Mouse (Mus musculus) brain, embryonic 14.5 days (tissue): ENCODE measurements at regions not wholly inside any gene's neighbourhood (a gene's known extent, or its start where the extent isn't known, plus 50 kb on each side); places are given as distances from the start of the nearest gene placed in this dataset.

Source experiments
- DNase-seq: peaks from one replicate; pipeline ENCODE4 v3.0.0-alpha.2; 2011; ENCODE audit warnings: low read depth
- CTCF ChIP-seq: fragments of 200-500 bp; IDR thresholded peaks from 2 replicates; pipeline ENCODE4 v1.5.1; 2012; ENCODE audit warnings: inconsistent platforms, mild to moderate bottlenecking, moderate library complexity, borderline replicate concordance; ENCODE audit not compliant: insufficient read depth, insufficient read length; ENCODE audit errors: extremely low read depth
- POLR2A ChIP-seq: fragments of 200-500 bp; IDR thresholded peaks from 2 replicates; pipeline ENCODE4 v1.6.1; 2012; ENCODE audit warnings: mild to moderate bottlenecking, inconsistent platforms, borderline replicate concordance; ENCODE audit not compliant: poor library complexity, insufficient read depth, insufficient read length, severe bottlenecking; ENCODE audit errors: extremely low read depth

DNA sequence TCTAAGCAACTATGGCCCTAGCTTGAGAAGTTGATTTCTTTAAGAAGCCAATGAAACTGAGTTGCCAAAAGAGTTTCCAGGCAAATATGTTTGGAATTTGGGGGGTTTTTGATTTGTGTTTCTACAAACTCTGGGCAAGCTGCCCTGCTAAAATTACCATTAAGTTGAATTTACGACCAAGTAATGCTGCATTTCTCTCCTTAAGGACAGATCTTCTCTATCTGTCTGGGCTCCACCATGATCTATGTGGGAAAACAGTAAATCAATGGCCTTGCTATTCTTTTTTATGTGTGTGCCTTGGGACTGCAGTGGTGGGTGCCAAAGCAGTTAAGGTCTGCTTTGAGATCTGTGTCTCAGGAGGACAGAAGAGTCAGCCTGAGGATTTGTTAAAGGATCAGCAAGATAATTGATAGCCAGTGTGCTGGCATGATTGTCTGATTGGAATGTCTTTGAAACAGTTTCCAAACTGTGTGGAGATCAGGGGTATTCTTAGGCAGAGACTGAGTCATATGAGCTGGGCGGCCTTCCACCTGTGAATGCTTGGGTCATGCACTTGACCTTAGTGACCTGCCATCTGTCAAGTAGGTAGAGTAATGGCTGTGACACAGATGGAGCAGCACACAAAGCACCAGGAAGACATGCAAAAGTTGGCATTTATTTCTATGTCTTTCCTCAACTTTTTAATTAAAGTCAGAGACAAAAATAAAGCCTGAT, 91.1 kb upstream of the Pmch start:
- TF ChIP-seq CTCF, result no peak
- DNase-seq, result no peak

DNA sequence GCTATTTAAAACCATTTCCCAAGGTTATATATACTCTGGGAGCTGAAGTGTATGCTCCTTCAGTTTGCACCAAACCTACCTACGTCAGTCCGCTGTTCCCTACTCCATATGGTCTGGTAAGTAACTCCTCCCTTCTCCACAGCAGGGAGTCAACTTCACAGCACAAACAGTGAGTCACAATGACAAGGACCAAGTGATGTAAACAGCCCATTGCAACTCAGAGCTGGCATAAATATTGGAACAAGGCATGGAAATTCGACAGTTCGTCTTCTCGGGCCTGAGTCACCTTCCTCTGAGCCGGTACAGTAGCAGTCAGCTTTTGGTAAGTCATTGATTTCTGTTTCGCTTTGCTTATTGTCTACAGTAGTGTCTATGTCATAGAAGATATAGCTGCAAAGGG, 82.2 kb upstream of the Pmch start:
- no peak for TF ChIP-seq POLR2A
- no peak for TF ChIP-seq CTCF
- no peak for DNase-seq

GRCm38 (mm10) chr10:88010866-88011265, 80.0 kb upstream of the Pmch start:
- no peak for TF ChIP-seq POLR2A
- no peak for TF ChIP-seq CTCF
- no peak for DNase-seq

DNA sequence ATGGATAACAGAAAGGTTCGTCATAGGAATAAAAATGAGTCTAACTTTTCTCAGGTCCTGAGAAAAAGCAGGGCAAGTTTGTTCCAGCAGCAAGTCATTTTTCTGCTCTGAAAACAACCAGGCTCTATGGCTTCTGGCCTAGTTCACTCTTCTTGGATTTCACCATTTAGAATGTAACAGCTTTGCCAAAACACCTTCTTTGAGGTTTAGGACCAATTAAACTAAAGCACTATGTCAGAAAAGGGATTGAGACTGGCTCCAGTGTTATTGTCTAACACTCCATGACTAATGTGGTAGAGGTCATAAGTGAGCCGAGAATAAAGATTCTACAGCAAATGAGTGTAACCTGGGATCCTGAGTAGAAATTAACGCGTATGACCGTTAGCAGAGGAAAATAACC, 58.9 kb upstream of the Pmch start:
- TF ChIP-seq CTCF (no peak), POLR2A (no peak)
- peak; percentile 7 for DNase-seq
